ENCODE assay signal across 13 mouse cellular contexts in the genomic region with DNA sequence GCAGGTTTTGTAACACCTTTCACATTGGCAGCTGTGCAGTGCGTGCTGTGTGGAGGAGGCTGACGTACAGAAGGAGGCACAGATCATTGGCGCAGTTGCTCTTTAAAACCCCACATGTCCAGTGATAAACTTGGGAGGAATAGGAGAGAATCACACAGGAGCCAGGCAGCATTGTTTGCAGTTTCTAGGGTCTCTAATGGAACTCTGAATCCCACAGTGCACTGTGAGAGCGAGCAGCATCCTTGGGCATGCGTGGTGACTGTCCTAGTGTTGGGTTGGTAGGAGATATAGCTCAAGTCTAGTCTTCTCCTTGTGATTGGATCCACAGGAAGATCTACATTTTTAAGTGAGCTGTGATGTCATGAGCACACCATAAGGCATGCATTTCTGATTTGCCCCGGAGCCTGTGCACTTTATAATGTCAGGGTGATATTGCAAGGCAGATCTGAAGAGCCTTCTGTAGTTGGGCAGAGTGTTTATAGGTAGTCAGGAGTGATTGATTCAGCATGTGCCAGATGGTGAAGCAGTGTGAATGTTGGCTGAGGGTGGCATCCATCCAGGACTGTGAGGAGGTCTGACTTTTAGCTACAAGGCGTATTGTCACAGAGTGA.
DNase-seq lines count a peak whose midpoint lies in the region; ATAC-seq lines count a peak whose summit lies in the region.
"Had no signal": no experiment of that assay in that cellular context is flagged by ENCODE, and none has a peak within 500 bp of the region (broad histone marks: within the 10 kb centered on the region; RNA-seq: fewer than 3 reads in every experiment).

No protein-coding gene starts in this region.

- no peak overlapping the region for H3K9ac ChIP-seq in limb, embryonic 12.5 days (replicated peaks)
- H3K9ac ChIP-seq: lung, embryonic 15.5 days; neural tube, embryonic 12.5 days had no signal

- 0 out of 2 replicates have a peak, but pooled peaks cover 6% of the 10 kb centered on the region for H3K36me3 ChIP-seq in limb, embryonic 12.5 days
- no peaks in the 10 kb centered on the region for H3K36me3 ChIP-seq in limb, embryonic 10.5 days
- H3K36me3 ChIP-seq: lung, embryonic 15.5 days; neural tube, embryonic 12.5 days had no signal

- no peaks in the 10 kb centered on the region for H3K27me3 ChIP-seq in limb, embryonic 12.5 days
- H3K27me3 ChIP-seq in limb, embryonic 10.5 days (ENCODE audit: low read depth, poor library complexity, severe bottlenecking), result no peaks in the 10 kb centered on the region
- H3K27me3 ChIP-seq: CH12.LX; lung, embryonic 15.5 days; neural tube, embryonic 12.5 days had no signal

- 64% methylated on average over 7 of the region's 7 CpGs for WGBS in limb, embryonic 12.5 days
- 85% methylated on average over 7 of the region's 7 CpGs for WGBS in limb, embryonic 10.5 days

- no peak overlapping the region for H3K4me2 ChIP-seq in limb, embryonic 12.5 days
- H3K4me2 ChIP-seq: lung, embryonic 15.5 days; neural tube, embryonic 12.5 days had no signal

- no peak overlapping the region for H3K4me3 ChIP-seq in limb, embryonic 12.5 days (replicated peaks)
- H3K4me3 ChIP-seq in limb, embryonic 10.5 days, result no peak overlapping the region
- H3K4me3 ChIP-seq: lung, embryonic 15.5 days; neural tube, embryonic 12.5 days had no signal

- DNase-seq in limb, embryonic 10.5 days (ENCODE audit: low spot score), result no peak
- DNase-seq in cerebellum, postnatal 14 days, result peak; percentile 94 to 95
- DNase-seq in layer of hippocampus, adult 9-11 months, result peak; percentile 82
- peak; percentile 42 to 57 for DNase-seq in right cerebral cortex, postnatal 10 days (ENCODE audit: low spot score in 2 of 2)
- no peak for DNase-seq in urinary bladder, adult 18-20 months (ENCODE audit: low spot score in 2 of 2)
- no peak for DNase-seq in lung, adult 18-20 months
- DNase-seq in kidney, postnatal 4 days, result no peak
- DNase-seq: kidney, adult 18-20 months had no signal

- H3K27ac ChIP-seq in limb, embryonic 12.5 days, result peak overlapping the region; percentile 62; the same call in 1 of the 2 replicates
- H3K27ac ChIP-seq in limb, embryonic 10.5 days, result no peak overlapping the region
- H3K27ac ChIP-seq: lung, embryonic 15.5 days; neural tube, embryonic 12.5 days; stomach, postnatal 0 days had no signal

- peaks cover 45% of the 10 kb centered on the region for H3K4me1 ChIP-seq in limb, embryonic 12.5 days (replicated peaks)
- peaks cover 46% of the 10 kb centered on the region for H3K4me1 ChIP-seq in limb, embryonic 10.5 days

- no peaks in the 10 kb centered on the region for H3K9me3 ChIP-seq in limb, embryonic 12.5 days
- H3K9me3 ChIP-seq in limb, embryonic 10.5 days (replicated peaks), result no peaks in the 10 kb centered on the region
- H3K9me3 ChIP-seq: lung, embryonic 15.5 days; neural tube, embryonic 12.5 days had no signal

- peak; percentile 48; the same call in 1 of the 2 replicates for ATAC-seq in limb, embryonic 12.5 days (ENCODE audit: insufficient number of reproducible peaks, insufficient read depth, low FRiP score, low TSS enrichment, low read depth)

Comparison
In these comparisons a context has a peak if more than half of its experiments do, and no peak if none do; other contexts are left out.
1. DNase-seq: peak in cerebellum, postnatal 14 days (2 of 2), layer of hippocampus, adult 9-11 months (single experiment) and right cerebral cortex, postnatal 10 days (2 of 2); none in limb, embryonic 10.5 days (single experiment), urinary bladder, adult 18-20 months (0 of 2), lung, adult 18-20 months (0 of 2) and kidney, postnatal 4 days (0 of 2).